Mouse (Mus musculus) megakaryocyte, embryonic 14.5 days (primary cell): ENCODE data around the gene Msln.

Experiments
- FLI1 ChIP-seq: IDR thresholded peaks from 2 replicates; pipeline ENCODE4 v1.6.1; 2012; ENCODE audit warnings: low read length, inconsistent platforms, mixed read lengths
- GATA1 ChIP-seq: IDR thresholded peaks from 3 replicates; pipeline ENCODE4 v1.6.1; 2012; ENCODE audit warnings: mixed read lengths, low read length, inconsistent platforms, borderline replicate concordance

GRCm38 (mm10) chr17:25783086-25783485 is 28.9 kb upstream of the Msln start:
- TF ChIP-seq GATA1 (no peak), FLI1 (no peak)
